Mouse (Mus musculus): Measurements from ENCODE around the gene Armcx3.
"Not testable (repeated sequence)": the region's sequence is repeated elsewhere in the genome, so short reads cannot be mapped to it uniquely, and the experiment has no call there.

Gene Armcx3

GRCm38 (mm10) chrX:134756434-134757292 is at the start of gene Armcx3:
TSS of gene Armcx3 (plus strand) at chrX:134756595.
- peak; percentile 47 for DNase-seq

GRCm38 (mm10) chrX:134716863-134717262 is 39.5 kb upstream of the Armcx3 start:
- no peak for DNase-seq

- peak; percentile 36 for DNase-seq
These were observed 38.6 kb upstream of the Armcx3 start, which contains the start of gene Armcx1 for GRCm38 (mm10) chrX:134717752-134718308. TSS of gene Armcx1 (plus strand) at chrX:134717963.

GRCm38 (mm10) chrX:134718524-134718923 is 37.9 kb upstream of the Armcx3 start:
- peak; percentile 16 for DNase-seq

- not testable (repeated sequence) for DNase-seq
These were observed 32.6 kb upstream of the Armcx3 start for GRCm38 (mm10) chrX:134723762-134724161.

GRCm38 (mm10) chrX:134729778-134730177 is 26.6 kb upstream of the Armcx3 start:
- peak; percentile 26 for DNase-seq

- no peak for DNase-seq
These were observed 18.6 kb upstream of the Armcx3 start for GRCm38 (mm10) chrX:134737796-134738195.

GRCm38 (mm10) chrX:134739160-134739559 is 17.2 kb upstream of the Armcx3 start:
- DNase-seq, result no peak

- no peak for DNase-seq
These were observed 14.5 kb upstream of the Armcx3 start for GRCm38 (mm10) chrX:134741862-134742261.

- DNase-seq, result peak; percentile 32
These were observed 9.9 kb upstream of the Armcx3 start for GRCm38 (mm10) chrX:134746459-134746858.

GRCm38 (mm10) chrX:134750764-134751592 is 5.4 kb upstream of the Armcx3 start, which contains the start of gene Armcx6:
TSS of gene Armcx6 (minus strand) at chrX:134751417.
- DNase-seq, result peak; percentile 53

- DNase-seq, result no peak
These were observed 4.5 kb upstream of the Armcx3 start for GRCm38 (mm10) chrX:134751910-134752309.

- DNase-seq, result no peak
These were observed 3.8 kb upstream of the Armcx3 start for GRCm38 (mm10) chrX:134752584-134752983.

- no peak for DNase-seq
These were observed 1.0 kb downstream of the Armcx3 start for GRCm38 (mm10) chrX:134757293-134757995.

- not testable (repeated sequence) for DNase-seq
These were observed 7.2 kb downstream of the Armcx3 start for GRCm38 (mm10) chrX:134763428-134764198.

GRCm38 (mm10) chrX:134787728-134788127 is 31.3 kb downstream of the Armcx3 start:
- no peak for DNase-seq

GRCm38 (mm10) chrX:134807833-134808754 is 51.7 kb downstream of the Armcx3 start:
- DNase-seq, result peak; percentile 7

GRCm38 (mm10) chrX:134808755-134809224 is 52.4 kb downstream of the Armcx3 start, which contains the start of gene Armcx2:
TSS of gene Armcx2 (minus strand) at chrX:134809221.
- DNase-seq, result peak; percentile 27

Measured in kidney, adult 9 months (tissue).